Mouse (Mus musculus): Measurements from ENCODE around the gene Tmc5. TPM values are rescaled to one million over a fixed set of nuclear protein-coding genes. Genes with fewer than 3 reads are reported as not detected.

The Tmc5 gene
- polyA plus RNA-seq, 1 experiment from 2014 or later, result 0.27 TPM

DNA sequence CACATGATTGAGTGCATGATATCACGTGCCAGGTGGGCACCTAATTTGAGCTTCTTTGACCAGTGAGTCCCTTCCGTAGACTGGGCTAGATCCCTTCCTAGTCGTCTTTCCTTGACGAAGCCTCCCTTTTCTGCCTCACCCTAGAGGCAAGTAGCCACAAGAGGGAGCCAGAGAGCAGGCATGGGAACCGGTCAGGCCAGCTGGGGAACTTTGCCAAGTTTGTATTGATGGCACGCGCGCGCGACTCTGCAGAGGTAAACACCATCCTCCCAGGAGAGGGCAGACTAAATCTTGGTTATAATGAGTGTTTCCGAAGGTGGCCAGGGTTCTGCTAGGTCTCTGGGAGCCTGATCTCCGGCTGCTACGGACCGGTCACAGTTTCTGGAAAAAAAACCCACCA lies 1.9 kb upstream of the Tmc5 start:
- Histone ChIP-seq H3K4me2 (ENCODE audit: low read length) (peak overlapping the region; percentile 38), H3K27ac (ENCODE audit: low read depth, low read length) (peak overlapping the region; percentile 92), H3K9ac (ENCODE audit: low read length) (no peak overlapping the region), H3K36me3 (ENCODE audit: control insufficient read depth, insufficient read depth, low read length) (no peaks in the 10 kb centered on the region), H3K9me3 (replicated peaks; ENCODE audit: control insufficient read depth, low read length) (no peaks in the 10 kb centered on the region), H3K4me3 (ENCODE audit: low read depth, low read length) (no peak overlapping the region), H3K4me1 (ENCODE audit: control insufficient read depth, insufficient read depth, low read length) (peaks cover 35% of the 10 kb centered on the region), H3K27me3 (replicated peaks; ENCODE audit: control insufficient read depth, insufficient read depth, low read length) (no peaks in the 10 kb centered on the region)
- ATAC-seq (peak; percentile 8; the same call in 1 of the 2 replicates), DNase-seq (ENCODE audit: low spot score) (peak; percentile 96)
- WGBS, result 1% methylated on average over 14 of the region's 14 CpGs

DNA sequence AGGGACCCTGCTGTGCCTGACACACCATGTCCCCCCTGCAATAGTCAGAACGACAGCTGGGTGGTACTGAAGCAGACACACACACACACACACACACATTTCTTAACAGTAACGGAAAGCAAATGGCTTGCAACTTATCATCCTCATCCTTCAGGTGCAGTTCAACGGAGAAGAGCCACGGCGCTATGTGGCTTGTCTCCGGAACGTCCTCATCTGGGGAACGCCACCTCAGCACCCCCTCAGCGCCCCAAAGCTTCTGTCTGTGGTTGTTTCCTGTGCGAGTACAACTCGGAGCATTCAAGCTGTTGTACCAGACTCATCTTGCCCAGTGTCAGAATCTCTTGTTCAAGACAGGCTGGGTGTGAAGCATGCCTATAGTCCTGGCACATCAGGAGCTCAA lies 826 bp upstream of the Tmc5 start:
- no peaks in the 10 kb centered on the region for H3K27me3 ChIP-seq (replicated peaks; ENCODE audit: control insufficient read depth, insufficient read depth, low read length)
- 84% methylated on average over 11 of the region's 11 CpGs for WGBS
- no peaks in the 10 kb centered on the region for H3K9me3 ChIP-seq (replicated peaks; ENCODE audit: control insufficient read depth, low read length)
- no peak overlapping the region for H3K4me2 ChIP-seq (ENCODE audit: low read length)
- H3K4me1 ChIP-seq (ENCODE audit: control insufficient read depth, insufficient read depth, low read length), result peaks cover 35% of the 10 kb centered on the region
- H3K27ac ChIP-seq (ENCODE audit: low read depth, low read length), result no peak overlapping the region
- H3K36me3 ChIP-seq (ENCODE audit: control insufficient read depth, insufficient read depth, low read length), result no peaks in the 10 kb centered on the region
- no peak for ATAC-seq
- no peak overlapping the region for H3K4me3 ChIP-seq (ENCODE audit: low read depth, low read length)
- no peak for DNase-seq (ENCODE audit: low spot score)
- H3K9ac ChIP-seq (ENCODE audit: low read length), result no peak overlapping the region

DNA sequence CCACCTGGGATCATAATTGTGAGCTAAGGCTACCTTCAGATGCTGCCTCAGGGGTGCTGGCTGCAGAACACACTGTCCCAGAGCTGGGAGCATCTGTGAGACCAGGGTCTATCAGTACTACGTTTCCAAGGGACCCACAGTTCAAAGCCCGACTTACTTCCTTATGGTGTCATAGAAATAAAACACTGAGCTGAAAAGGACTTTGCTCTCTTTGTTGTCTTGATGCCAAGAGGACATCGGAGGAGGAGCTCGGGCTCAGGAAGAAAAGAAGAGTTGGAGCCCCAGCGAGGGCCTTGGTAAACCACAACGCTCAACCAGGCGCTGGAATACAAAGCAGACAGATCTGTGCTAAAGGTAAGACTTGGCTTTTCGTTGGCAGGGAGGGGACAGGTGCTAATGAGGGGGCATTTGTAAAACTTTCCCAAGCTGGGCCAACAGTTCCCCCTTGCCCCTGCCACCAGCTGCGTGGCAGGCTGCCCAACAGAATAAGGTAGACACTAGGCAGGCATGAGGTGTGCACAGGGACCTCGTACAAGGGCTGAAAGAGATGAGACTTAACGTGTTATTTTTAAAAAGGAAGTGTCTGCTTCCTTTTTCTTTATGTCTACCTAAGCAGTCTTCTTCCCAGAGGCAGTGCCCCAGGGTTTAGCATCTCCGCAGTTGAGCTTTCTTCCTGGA lies 3.0 kb downstream of the Tmc5 start:
- H3K4me1 ChIP-seq (ENCODE audit: control insufficient read depth, insufficient read depth, low read length), result peaks cover 9% of the 10 kb centered on the region; the same call in 1 of the 2 replicates
- H3K27me3 ChIP-seq (replicated peaks; ENCODE audit: control insufficient read depth, insufficient read depth, low read length), result no peaks in the 10 kb centered on the region

DNA sequence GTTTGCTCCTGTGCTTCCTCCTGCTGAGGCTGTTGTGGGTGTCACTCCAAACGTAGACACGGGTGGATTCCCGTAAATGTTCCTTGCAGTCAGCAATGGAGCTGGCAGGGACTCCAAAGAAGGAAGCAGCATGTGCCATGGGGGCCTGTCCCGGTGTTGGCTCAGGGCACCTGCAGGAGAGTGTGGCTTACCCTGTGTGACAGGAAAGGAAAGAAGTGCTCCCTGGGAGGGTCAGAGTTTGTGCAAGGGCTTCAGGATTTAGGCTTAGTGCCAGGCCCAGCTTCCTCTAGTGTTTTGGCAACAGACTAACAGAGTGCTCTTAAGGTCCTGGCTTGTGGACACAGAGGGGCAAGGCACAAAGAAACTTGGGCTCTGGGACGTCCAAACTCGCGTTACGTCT lies 7.7 kb downstream of the Tmc5 start:
- H3K4me1 ChIP-seq (ENCODE audit: control insufficient read depth, insufficient read depth, low read length), result no peaks in the 10 kb centered on the region
- no peak overlapping the region for H3K4me3 ChIP-seq (ENCODE audit: low read depth, low read length)
- DNase-seq (ENCODE audit: low spot score) (no peak), ATAC-seq (no peak)
- no peak overlapping the region for H3K27ac ChIP-seq (ENCODE audit: low read depth, low read length)
- no peaks in the 10 kb centered on the region for H3K27me3 ChIP-seq (replicated peaks; ENCODE audit: control insufficient read depth, insufficient read depth, low read length)
- H3K36me3 ChIP-seq (ENCODE audit: control insufficient read depth, insufficient read depth, low read length), result no peaks in the 10 kb centered on the region
- H3K9ac ChIP-seq (ENCODE audit: low read length), result no peak overlapping the region
- H3K4me2 ChIP-seq (ENCODE audit: low read length), result no peak overlapping the region
- WGBS, result 84% methylated on average over 8 of the region's 8 CpGs
- no peaks in the 10 kb centered on the region for H3K9me3 ChIP-seq (replicated peaks; ENCODE audit: control insufficient read depth, low read length)

More for the DNA sequence above, 3.0 kb downstream of the Tmc5 start:
- Histone ChIP-seq H3K36me3 (ENCODE audit: control insufficient read depth, insufficient read depth, low read length) (no peaks in the 10 kb centered on the region), H3K9ac (ENCODE audit: low read length) (no peak overlapping the region), H3K4me3 (ENCODE audit: low read depth, low read length) (no peak overlapping the region), H3K27ac (ENCODE audit: low read depth, low read length) (no peak overlapping the region), H3K9me3 (replicated peaks; ENCODE audit: control insufficient read depth, low read length) (no peaks in the 10 kb centered on the region), H3K4me2 (ENCODE audit: low read length) (no peak overlapping the region)
- WGBS, result 50% methylated on average over 12 of the region's 12 CpGs
- DNase-seq (ENCODE audit: low spot score) (no peak), ATAC-seq (no peak)

DNA sequence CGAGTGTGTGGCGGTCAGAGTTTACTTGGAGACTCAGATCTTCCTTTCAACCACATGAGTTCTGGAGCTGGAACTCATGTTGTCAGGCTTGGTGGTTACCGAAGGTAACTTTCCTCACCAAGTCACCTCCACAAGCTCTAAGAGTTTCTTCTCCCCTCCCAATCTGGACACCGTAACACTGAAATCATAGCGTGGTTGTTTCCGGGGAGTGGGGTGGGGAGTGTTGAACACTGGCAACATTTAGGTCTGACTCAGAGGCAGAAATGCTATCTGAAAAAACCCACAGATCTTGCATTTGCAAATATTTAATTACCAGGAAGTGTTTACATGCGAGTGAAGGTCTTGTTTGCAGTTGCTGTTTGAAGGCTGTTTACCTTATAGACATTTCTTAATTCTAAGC lies 12.7 kb downstream of the Tmc5 start:
- H3K4me1 ChIP-seq (ENCODE audit: control insufficient read depth, insufficient read depth, low read length), result 0 out of 2 replicates have a peak, but pooled peaks cover 2% of the 10 kb centered on the region
- no peaks in the 10 kb centered on the region for H3K36me3 ChIP-seq (ENCODE audit: control insufficient read depth, insufficient read depth, low read length)
- no peaks in the 10 kb centered on the region for H3K9me3 ChIP-seq (replicated peaks; ENCODE audit: control insufficient read depth, low read length)
- H3K4me2 ChIP-seq (ENCODE audit: low read length), result no peak overlapping the region
- no peak overlapping the region for H3K27ac ChIP-seq (ENCODE audit: low read depth, low read length)
- ATAC-seq (no peak), DNase-seq (ENCODE audit: low spot score) (no peak)
- 95% methylated on average over 7 of the region's 7 CpGs for WGBS
- no peak overlapping the region for H3K9ac ChIP-seq (ENCODE audit: low read length)
- H3K4me3 ChIP-seq (ENCODE audit: low read depth, low read length), result no peak overlapping the region
- H3K27me3 ChIP-seq (replicated peaks; ENCODE audit: control insufficient read depth, insufficient read depth, low read length), result no peaks in the 10 kb centered on the region

DNA sequence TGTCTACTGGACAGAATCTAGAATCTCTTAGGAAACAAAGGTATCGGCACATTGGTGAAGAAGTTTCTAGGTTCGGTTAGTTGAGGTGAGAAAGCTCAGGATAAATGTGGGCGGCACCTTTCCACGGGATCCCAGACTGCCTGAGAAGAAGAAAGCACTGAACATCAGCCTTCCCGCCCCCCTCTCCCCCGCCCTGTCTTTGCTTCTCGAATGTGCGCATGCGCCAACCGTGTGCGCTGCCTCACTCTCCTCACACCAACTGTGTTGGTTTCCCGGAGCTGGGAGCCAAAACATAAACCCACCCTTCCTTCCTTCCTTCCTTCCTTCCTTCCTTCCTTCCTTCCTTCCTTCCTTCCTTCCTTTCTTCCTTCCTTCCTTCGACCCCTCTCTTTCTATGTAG lies 13.6 kb downstream of the Tmc5 start:
- Histone ChIP-seq H3K27me3 (replicated peaks; ENCODE audit: control insufficient read depth, insufficient read depth, low read length) (no peaks in the 10 kb centered on the region), H3K27ac (ENCODE audit: low read depth, low read length) (no peak overlapping the region), H3K4me1 (ENCODE audit: control insufficient read depth, insufficient read depth, low read length) (0 out of 2 replicates have a peak, but pooled peaks cover 2% of the 10 kb centered on the region), H3K4me3 (ENCODE audit: low read depth, low read length) (no peak overlapping the region), H3K36me3 (ENCODE audit: control insufficient read depth, insufficient read depth, low read length) (no peaks in the 10 kb centered on the region), H3K9me3 (replicated peaks; ENCODE audit: control insufficient read depth, low read length) (no peaks in the 10 kb centered on the region), H3K9ac (ENCODE audit: low read length) (no peak overlapping the region), H3K4me2 (ENCODE audit: low read length) (no peak overlapping the region)
- DNase-seq (ENCODE audit: low spot score), result no peak
- ATAC-seq, result no peak
- 81% methylated on average over 13 of the region's 13 CpGs for WGBS

DNA sequence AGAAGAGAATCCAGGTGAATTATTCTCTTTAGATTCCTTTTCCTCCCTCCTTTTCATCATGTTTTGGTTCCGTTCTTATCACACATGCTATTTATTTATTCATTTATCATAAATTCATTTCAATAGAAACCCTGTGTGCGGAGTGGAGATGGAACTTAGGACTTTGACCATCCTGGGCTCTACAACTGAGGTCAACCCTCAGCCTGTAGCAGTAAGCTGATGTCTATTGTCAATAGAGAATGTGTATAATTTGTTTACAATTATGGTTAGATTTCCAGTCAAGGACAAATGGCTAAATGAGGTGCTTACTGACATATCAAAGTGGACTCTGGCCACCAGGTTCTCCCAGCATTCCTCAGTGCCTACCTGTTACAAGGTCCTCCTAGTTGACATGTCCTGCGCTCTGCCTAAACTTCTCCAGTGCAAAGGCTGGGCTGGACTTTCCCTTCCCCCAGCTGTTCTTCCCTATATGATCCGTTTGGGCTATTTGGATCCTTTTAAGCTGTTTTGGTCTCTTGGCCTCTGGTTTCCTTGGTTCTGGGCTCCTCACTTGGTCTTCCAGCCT lies 14.2 kb downstream of the Tmc5 start:
- no peak for ATAC-seq
- Histone ChIP-seq H3K4me1 (ENCODE audit: control insufficient read depth, insufficient read depth, low read length) (0 out of 2 replicates have a peak, but pooled peaks cover 2% of the 10 kb centered on the region), H3K9me3 (replicated peaks; ENCODE audit: control insufficient read depth, low read length) (no peaks in the 10 kb centered on the region), H3K9ac (ENCODE audit: low read length) (no peak overlapping the region), H3K27ac (ENCODE audit: low read depth, low read length) (no peak overlapping the region), H3K36me3 (ENCODE audit: control insufficient read depth, insufficient read depth, low read length) (no peaks in the 10 kb centered on the region), H3K4me2 (ENCODE audit: low read length) (no peak overlapping the region), H3K4me3 (ENCODE audit: low read depth, low read length) (no peak overlapping the region), H3K27me3 (replicated peaks; ENCODE audit: control insufficient read depth, insufficient read depth, low read length) (no peaks in the 10 kb centered on the region)
- WGBS, result 86% methylated on average over 4 of the region's 4 CpGs
- no peak for DNase-seq (ENCODE audit: low spot score)

DNA sequence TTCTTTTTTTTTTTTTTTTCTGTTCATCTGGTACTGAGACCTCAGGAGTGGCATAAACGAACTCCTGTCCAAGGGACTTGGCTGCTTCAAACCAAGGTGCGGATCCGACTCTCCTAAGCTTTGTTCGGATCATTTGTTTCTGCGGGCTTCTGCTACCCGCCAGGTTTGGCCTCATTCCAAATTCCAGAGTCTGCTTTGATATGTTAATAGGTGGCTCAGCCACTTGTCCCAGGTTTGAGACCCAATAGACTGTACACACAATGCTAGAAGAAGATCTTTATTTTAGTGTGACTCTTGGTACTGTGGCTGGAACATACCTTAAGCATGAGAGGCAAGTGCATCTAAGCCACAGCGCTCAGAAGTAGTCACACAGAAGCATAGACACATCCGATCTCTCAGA lies 14.8 kb downstream of the Tmc5 start:
- no peaks in the 10 kb centered on the region for H3K27me3 ChIP-seq (replicated peaks; ENCODE audit: control insufficient read depth, insufficient read depth, low read length)
- H3K27ac ChIP-seq (ENCODE audit: low read depth, low read length), result no peak overlapping the region
- H3K4me2 ChIP-seq (ENCODE audit: low read length), result no peak overlapping the region
- DNase-seq (ENCODE audit: low spot score) (peak; percentile 34), ATAC-seq (no peak)
- WGBS, result 27% methylated on average over 8 of the region's 8 CpGs
- no peaks in the 10 kb centered on the region for H3K9me3 ChIP-seq (replicated peaks; ENCODE audit: control insufficient read depth, low read length)
- H3K9ac ChIP-seq (ENCODE audit: low read length), result no peak overlapping the region
- H3K4me3 ChIP-seq (ENCODE audit: low read depth, low read length), result no peak overlapping the region
- 0 out of 2 replicates have a peak, but pooled peaks cover 2% of the 10 kb centered on the region for H3K4me1 ChIP-seq (ENCODE audit: control insufficient read depth, insufficient read depth, low read length)
- no peaks in the 10 kb centered on the region for H3K36me3 ChIP-seq (ENCODE audit: control insufficient read depth, insufficient read depth, low read length)

DNA sequence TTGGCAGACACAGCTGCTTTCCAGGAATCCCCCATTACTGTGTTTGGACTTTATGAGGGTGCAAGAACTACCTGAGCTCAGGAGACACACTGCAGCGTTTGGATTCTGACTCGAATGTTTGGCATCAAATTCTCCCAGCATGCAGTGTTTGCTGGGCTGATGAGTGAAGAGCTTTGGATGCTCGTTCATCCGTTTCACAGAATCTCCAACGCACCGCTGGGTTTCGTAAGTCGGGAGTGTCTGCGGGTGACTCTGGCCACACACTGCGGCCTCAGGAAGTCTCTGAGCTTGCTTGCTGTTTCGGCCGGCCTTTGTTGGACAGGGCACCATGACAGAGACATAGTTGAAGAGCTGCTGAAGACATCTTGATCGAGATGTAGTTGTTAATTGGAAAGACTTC lies 17.0 kb downstream of the Tmc5 start:
- H3K4me2 ChIP-seq (ENCODE audit: low read length), result no peak overlapping the region

More for the DNA sequence above, 17.0 kb downstream of the Tmc5 start:
- H3K36me3 ChIP-seq (ENCODE audit: control insufficient read depth, insufficient read depth, low read length), result no peaks in the 10 kb centered on the region
- H3K4me3 ChIP-seq (ENCODE audit: low read depth, low read length), result no peak overlapping the region
- H3K9me3 ChIP-seq (replicated peaks; ENCODE audit: control insufficient read depth, low read length), result no peaks in the 10 kb centered on the region
- no peaks in the 10 kb centered on the region for H3K27me3 ChIP-seq (replicated peaks; ENCODE audit: control insufficient read depth, insufficient read depth, low read length)
- H3K4me1 ChIP-seq (ENCODE audit: control insufficient read depth, insufficient read depth, low read length), result 0 out of 2 replicates have a peak, but pooled peaks cover 2% of the 10 kb centered on the region
- H3K9ac ChIP-seq (ENCODE audit: low read length), result no peak overlapping the region
- no peak overlapping the region for H3K27ac ChIP-seq (ENCODE audit: low read depth, low read length)
- no peak for ATAC-seq
- WGBS, result 30% methylated on average over 13 of the region's 13 CpGs
- no peak for DNase-seq (ENCODE audit: low spot score)
